Mouse (Mus musculus) neural tube, embryonic 11.5 days (tissue): ENCODE data around the gene Eci2. TPM values are rescaled to one million over a fixed set of nuclear protein-coding genes. Genes with fewer than 3 reads are reported as not detected.
"Not testable (repeated sequence)": the region's sequence is repeated elsewhere in the genome, so short reads cannot be mapped to it uniquely, and the experiment has no call there.

Experiments used
- ATAC-seq: fragments of 200-750 bp; cut with Nextera tagmentation; 2 replicates; pipeline ENCODE4 v1.8.0; 2017; ENCODE audit warnings: moderate number of reproducible peaks, mild to moderate bottlenecking, moderate TSS enrichment, moderate library complexity; ENCODE audit not compliant: insufficient read depth, low FRiP score, low TSS enrichment
- DNase-seq: peaks from one replicate; pipeline ENCODE4 v3.0.0-alpha.2; 2015; ENCODE audit warnings: low spot score
- H3K27ac ChIP-seq: fragments of 300-500 bp; sonication (generic); 2 replicates; pipeline ENCODE4 v1.5.1; 2014; ENCODE audit warnings: low read depth, mild to moderate bottlenecking, low read length
- H3K27me3 ChIP-seq: fragments of 300-500 bp; sonication (generic); 2 replicates; pipeline ENCODE4 v1.6.1; 2014; ENCODE audit warnings: mild to moderate bottlenecking, low read length, mixed read lengths; ENCODE audit not compliant: control insufficient read depth, insufficient read depth
- H3K36me3 ChIP-seq: fragments of 300-500 bp; sonication (generic); 2 replicates; pipeline ENCODE4 v1.6.1; 2014; ENCODE audit warnings: mild to moderate bottlenecking, low read length, moderate library complexity, mixed read lengths; ENCODE audit not compliant: control insufficient read depth, insufficient read depth
- H3K4me1 ChIP-seq: fragments of 300-500 bp; sonication (generic); 2 replicates; pipeline ENCODE4 v1.6.1; 2014; ENCODE audit warnings: low read length, mixed read lengths; ENCODE audit not compliant: control insufficient read depth, insufficient read depth
- H3K4me2 ChIP-seq: fragments of 300-500 bp; sonication (generic); 2 replicates; pipeline ENCODE4 v1.6.1; 2014; ENCODE audit warnings: low read depth, mild to moderate bottlenecking, moderate library complexity
- H3K4me3 ChIP-seq: fragments of 300-500 bp; sonication (generic); 2 replicates; pipeline ENCODE4 v1.5.1; 2014; ENCODE audit warnings: low read depth, low read length
- H3K9ac ChIP-seq: fragments of 300-500 bp; sonication (generic); 2 replicates; pipeline ENCODE4 v1.6.1; 2014; ENCODE audit warnings: mild to moderate bottlenecking, low read length
- H3K9me3 ChIP-seq: fragments of 300-500 bp; sonication (generic); 2 replicates; pipeline ENCODE4 v1.6.1; 2016; ENCODE audit warnings: low read length; ENCODE audit not compliant: control insufficient read depth
- WGBS: fragments of 180-500 bp; shearing (Covaris S2); extraction: QIAGEN DNeasy Blood & Tissue Kit; methylation state at CpG from one replicate; pipeline ENCODE4 v1.1.7; 2014; 5-methylcytosine and 5-hydroxymethylcytosine counted together
- polyA plus RNA-seq: library from polyadenylated mRNA; unstranded; fragments of >200 nt; fragmentation: Nextera tagmentation; extraction: Ambion mirVana; gene quantifications from 2 replicates; pipeline ENCODE4 v1.2.1, GENCODE M21; 2014

Gene Eci2
- polyA plus RNA-seq, 1 experiment from 2014 or later, result 119 TPM

- Histone ChIP-seq H3K4me3 (no peak overlapping the region), H3K36me3 (no peaks in the 10 kb centered on the region), H3K9ac (no peak overlapping the region), H3K27me3 (no peaks in the 10 kb centered on the region), H3K4me1 (no peaks in the 10 kb centered on the region), H3K4me2 (no peak overlapping the region), H3K9me3 (no peaks in the 10 kb centered on the region), H3K27ac (no peak overlapping the region)
- DNase-seq (no peak), ATAC-seq (no peak)
- 85% methylated on average over 4 of the region's 4 CpGs for WGBS
These were observed 6.7 kb upstream of the Eci2 start for GRCm38 (mm10) chr13:35033571-35033970.

GRCm38 (mm10) chr13:35031684-35032082, 4.8 kb upstream of the Eci2 start:
- H3K36me3 ChIP-seq, result no peaks in the 10 kb centered on the region
- no peaks in the 10 kb centered on the region for H3K4me1 ChIP-seq
- DNase-seq (no peak), ATAC-seq (no peak)
- no peaks in the 10 kb centered on the region for H3K9me3 ChIP-seq
- no peak overlapping the region for H3K4me2 ChIP-seq
- no peak overlapping the region for H3K9ac ChIP-seq
- H3K27me3 ChIP-seq, result no peaks in the 10 kb centered on the region
- H3K27ac ChIP-seq, result no peak overlapping the region
- no peak overlapping the region for H3K4me3 ChIP-seq
- WGBS, result 73% methylated on average over 4 of the region's 4 CpGs

GRCm38 (mm10) chr13:35030979-35031683, 4.2 kb upstream of the Eci2 start:
- no peak overlapping the region for H3K4me2 ChIP-seq
- no peaks in the 10 kb centered on the region for H3K36me3 ChIP-seq
- H3K9ac ChIP-seq, result no peak overlapping the region
- no peaks in the 10 kb centered on the region for H3K27me3 ChIP-seq
- no peak for ATAC-seq
- no peaks in the 10 kb centered on the region for H3K4me1 ChIP-seq
- H3K27ac ChIP-seq, result no peak overlapping the region
- WGBS, result 89% methylated on average over 7 of the region's 7 CpGs
- DNase-seq, result no peak
- no peak overlapping the region for H3K4me3 ChIP-seq
- no peaks in the 10 kb centered on the region for H3K9me3 ChIP-seq

GRCm38 (mm10) chr13:35028365-35028764, 1.5 kb upstream of the Eci2 start:
- WGBS, result 93% methylated on average over 3 of the region's 3 CpGs
- Histone ChIP-seq H3K4me2 (no peak overlapping the region), H3K9ac (no peak overlapping the region), H3K4me3 (no peak overlapping the region), H3K36me3 (no peaks in the 10 kb centered on the region), H3K27ac (no peak overlapping the region), H3K9me3 (no peaks in the 10 kb centered on the region), H3K27me3 (no peaks in the 10 kb centered on the region), H3K4me1 (no peaks in the 10 kb centered on the region)
- no peak for ATAC-seq
- DNase-seq, result no peak

- not testable (repeated sequence) for H3K27ac ChIP-seq, ATAC-seq, H3K4me2 ChIP-seq, H3K4me1 ChIP-seq, H3K9me3 ChIP-seq, H3K9ac ChIP-seq, DNase-seq, H3K36me3 ChIP-seq, H3K4me3 ChIP-seq, H3K27me3 ChIP-seq
- 66% methylated on average over 1 of the region's 1 CpGs for WGBS
These were observed 3.5 kb downstream of the Eci2 start for GRCm38 (mm10) chr13:35023401-35023800.

- ATAC-seq (no peak), DNase-seq (no peak)
- H3K9me3 ChIP-seq, result no peaks in the 10 kb centered on the region
- H3K4me3 ChIP-seq, result no peak overlapping the region
- no peaks in the 10 kb centered on the region for H3K27me3 ChIP-seq
- no peak overlapping the region for H3K9ac ChIP-seq
- H3K4me2 ChIP-seq, result no peak overlapping the region
- 74% methylated on average over 3 of the region's 3 CpGs for WGBS
- H3K27ac ChIP-seq, result no peak overlapping the region
- H3K36me3 ChIP-seq, result no peaks in the 10 kb centered on the region
- no peaks in the 10 kb centered on the region for H3K4me1 ChIP-seq
These were observed 6.5 kb downstream of the Eci2 start for GRCm38 (mm10) chr13:35020383-35020782.

GRCm38 (mm10) chr13:35018866-35019536, 7.9 kb downstream of the Eci2 start:
- no peak overlapping the region for H3K4me3 ChIP-seq
- H3K27ac ChIP-seq, result no peak overlapping the region
- H3K9me3 ChIP-seq, result no peaks in the 10 kb centered on the region
- 85% methylated on average over 7 of the region's 7 CpGs for WGBS
- no peak for DNase-seq
- H3K4me2 ChIP-seq, result no peak overlapping the region
- no peaks in the 10 kb centered on the region for H3K36me3 ChIP-seq
- H3K9ac ChIP-seq, result no peak overlapping the region
- ATAC-seq, result no peak
- H3K4me1 ChIP-seq, result no peaks in the 10 kb centered on the region
- H3K27me3 ChIP-seq, result no peaks in the 10 kb centered on the region

- no peak overlapping the region for H3K4me2 ChIP-seq
These were observed 9.5 kb downstream of the Eci2 start for GRCm38 (mm10) chr13:35017392-35017791.

GRCm38 (mm10) chr13:35016067-35016466, 10.8 kb downstream of the Eci2 start:
- H3K4me2 ChIP-seq, result no peak overlapping the region
- H3K9me3 ChIP-seq, result no peaks in the 10 kb centered on the region
- no peaks in the 10 kb centered on the region for H3K36me3 ChIP-seq
- H3K27me3 ChIP-seq, result no peaks in the 10 kb centered on the region
- no peak for DNase-seq
- no peak overlapping the region for H3K27ac ChIP-seq
- ATAC-seq, result no peak
- H3K9ac ChIP-seq, result no peak overlapping the region
- H3K4me3 ChIP-seq, result no peak overlapping the region
- WGBS, result 94% methylated on average over 1 of the region's 1 CpGs
- H3K4me1 ChIP-seq, result no peaks in the 10 kb centered on the region

More at GRCm38 (mm10) chr13:35017392-35017791, 9.5 kb downstream of the Eci2 start:
- H3K9me3 ChIP-seq, result no peaks in the 10 kb centered on the region
- WGBS, result 78% methylated on average over 6 of the region's 6 CpGs
- H3K9ac ChIP-seq, result no peak overlapping the region
- DNase-seq (no peak), ATAC-seq (no peak)
- no peaks in the 10 kb centered on the region for H3K4me1 ChIP-seq
- no peak overlapping the region for H3K4me3 ChIP-seq
- H3K36me3 ChIP-seq, result no peaks in the 10 kb centered on the region
- H3K27ac ChIP-seq, result no peak overlapping the region
- H3K27me3 ChIP-seq, result no peaks in the 10 kb centered on the region
